Mouse (Mus musculus) testis, postnatal 10 days (tissue): ENCODE data around the gene Csn2.

Source experiments
- DNase-seq: peaks from one replicate; pipeline ENCODE4 v3.0.0; 2021; ENCODE audit warnings: low spot score

Csn2 gene

DNA sequence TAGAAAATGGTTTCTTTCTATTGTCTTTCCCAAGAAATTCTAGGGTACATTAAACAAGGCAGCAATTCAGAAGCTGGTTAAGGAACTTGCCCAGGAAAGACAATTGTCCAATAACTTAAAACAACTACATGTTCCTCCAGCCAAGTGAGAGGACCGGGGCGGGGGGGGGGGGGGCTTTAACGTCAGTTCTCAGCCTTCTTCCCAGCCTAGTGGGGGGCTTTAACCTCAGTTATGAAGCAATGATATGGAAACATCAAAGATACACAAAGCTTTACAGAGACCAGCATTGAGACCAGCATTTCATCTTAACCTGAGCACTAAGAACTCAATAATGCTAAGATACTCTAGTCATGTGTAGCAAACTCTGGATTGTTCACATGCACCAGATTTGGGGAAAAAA, at the start of gene Csn2:
Gene Csn2 (minus strand): TSS at position 101 of the 400 bp plus-strand sequence.
- no peak for DNase-seq

DNA sequence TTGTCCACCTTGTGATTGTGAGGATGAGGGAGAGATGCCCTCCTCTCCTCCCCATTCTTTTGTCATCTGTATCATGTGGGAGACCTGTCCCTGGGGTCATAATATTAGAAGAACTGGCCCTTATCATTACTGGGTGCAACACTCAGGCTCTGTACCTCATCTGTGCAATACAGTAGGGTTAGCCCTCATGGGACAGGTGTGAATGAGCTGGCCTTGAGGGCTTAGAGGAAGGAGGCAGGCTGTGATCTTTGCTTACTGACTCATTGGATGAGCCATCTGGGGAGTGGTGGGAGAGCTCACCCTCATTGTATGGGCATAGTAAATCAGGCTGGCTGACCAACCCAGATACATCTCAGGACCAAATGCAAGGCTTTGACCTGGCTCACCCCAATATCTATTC, 35.4 kb upstream of the Csn2 start:
- DNase-seq, result no peak

DNA sequence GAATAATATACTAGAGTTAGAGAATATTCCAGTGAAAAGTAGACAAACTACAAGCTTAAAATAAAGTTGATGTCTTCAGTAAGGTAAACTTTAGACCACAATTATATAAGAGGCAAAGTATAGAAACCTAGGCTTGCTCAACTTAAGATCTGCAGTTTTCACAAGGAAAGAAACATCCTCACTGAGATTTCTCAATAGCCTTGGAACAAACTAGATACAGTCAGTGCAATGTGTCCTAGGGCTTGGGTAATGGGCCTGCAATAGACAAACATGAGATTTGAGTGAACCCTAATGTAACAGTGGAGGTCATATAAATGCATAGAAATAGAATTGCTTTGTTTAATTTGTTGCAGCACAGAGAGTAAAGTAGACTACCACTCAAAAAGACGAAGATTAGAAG, 6.5 kb upstream of the Csn2 start:
- DNase-seq, result no peak

DNA sequence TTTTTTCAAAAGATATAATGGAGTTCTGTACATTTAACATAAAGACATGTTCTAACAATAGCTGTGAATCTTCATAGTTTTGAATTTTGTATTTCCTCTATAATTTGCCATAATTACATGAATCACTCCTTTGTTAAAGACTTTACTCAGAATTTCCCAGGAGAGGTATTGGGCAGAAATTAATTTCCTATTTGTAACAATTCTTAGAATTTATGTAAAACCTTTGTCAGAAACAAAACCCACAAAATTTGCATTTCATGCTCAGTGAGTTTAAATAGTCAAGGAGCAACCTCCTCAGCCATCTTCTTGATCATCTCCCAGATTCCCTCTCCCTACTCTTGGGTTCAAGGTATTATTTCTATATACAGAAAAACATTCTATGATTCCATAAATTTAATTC, 33.5 kb downstream of the Csn2 start, which contains the start of gene Csn1s1:
Gene Csn1s1 (plus strand): TSS at position 301 of the 400 bp plus-strand sequence.
- no peak for DNase-seq

DNA sequence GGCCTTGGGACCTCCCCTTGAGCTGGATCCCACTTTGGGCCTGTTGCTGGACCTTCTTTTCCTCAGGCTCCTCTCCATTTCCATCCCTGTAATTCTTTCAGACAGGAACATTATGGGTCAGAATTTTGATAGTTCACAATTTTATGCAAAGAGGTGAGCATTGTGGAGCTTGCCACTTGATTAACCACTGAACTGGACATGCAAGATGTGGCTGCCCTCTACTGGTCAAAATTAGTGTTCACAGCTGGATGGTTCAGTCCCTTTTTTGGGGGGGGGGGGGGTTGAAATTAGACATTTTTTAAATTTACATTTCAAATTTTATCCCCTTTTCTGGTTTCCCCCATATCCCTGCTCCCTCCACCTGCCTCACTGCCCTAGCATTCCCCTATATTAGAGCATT, 56.6 kb downstream of the Csn2 start:
- DNase-seq, result peak; percentile 50
